Mouse (Mus musculus): ENCODE measurements at regions not wholly inside any gene's neighbourhood (a gene's known extent, or its start where the extent isn't known, plus 50 kb on each side); places are given as distances from the start of the nearest gene placed in this dataset.

- DNase-seq (ENCODE audit: low spot score) (no peak), ATAC-seq (replicated peaks; ENCODE audit: low FRiP score, low read depth) (no peak)
- 68% methylated on average over 5 of the region's 5 CpGs for WGBS
These were observed 153.4 kb upstream of the S100g start for GRCm38 (mm10) chrX:163117681-163118393.

DNA sequence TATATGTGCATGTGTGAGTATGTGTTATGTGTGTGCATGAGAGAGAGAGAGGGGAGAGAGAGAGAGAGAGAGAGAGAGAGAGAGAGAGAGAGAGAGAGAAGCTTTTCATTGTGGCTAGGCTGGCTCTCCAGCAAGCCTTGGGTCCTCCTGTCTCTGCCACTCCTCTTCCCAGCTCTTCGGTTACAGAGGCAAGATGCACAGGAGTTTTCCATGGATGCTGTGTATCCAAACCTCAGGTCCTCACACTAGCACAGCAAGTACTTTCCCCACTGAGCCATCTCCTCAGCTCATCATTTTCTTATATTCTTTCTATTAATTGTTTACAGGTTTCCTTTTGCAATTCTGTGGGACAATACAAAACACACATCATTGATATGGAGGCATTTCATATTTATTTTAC lies 152.8 kb upstream of the S100g start:
- H3K9me3 ChIP-seq (replicated peaks; ENCODE audit: low read length): no peaks in the 10 kb centered on the region
- WGBS: 60% methylated on average over 1 of the region's 1 CpGs
- ATAC-seq (replicated peaks; ENCODE audit: low FRiP score, low read depth) (no peak), DNase-seq (ENCODE audit: low spot score) (no peak)
- H3K27ac ChIP-seq: no peak overlapping the region
- H3K4me1 ChIP-seq (replicated peaks; ENCODE audit: insufficient read depth, low read length): no peaks in the 10 kb centered on the region
- TF ChIP-seq CTCF (IDR thresholded peaks at IDR 0.05; ENCODE audit: low read depth): no peak
- no peak overlapping the region for H3K4me2 ChIP-seq (ENCODE audit: low read length)
- H3K36me3 ChIP-seq (ENCODE audit: insufficient read depth, low read length): no peaks in the 10 kb centered on the region
- no peak overlapping the region for H3K4me3 ChIP-seq (replicated peaks; ENCODE audit: low read depth, low read length)
- no peak overlapping the region for H3K9ac ChIP-seq (ENCODE audit: low read depth, low read length)
- H3K27me3 ChIP-seq (ENCODE audit: insufficient read depth, low read length): no peaks in the 10 kb centered on the region

More at GRCm38 (mm10) chrX:163117681-163118393, 153.4 kb upstream of the S100g start:
- no peak overlapping the region for H3K4me2 ChIP-seq (ENCODE audit: low read length)
- H3K9ac ChIP-seq (ENCODE audit: low read depth, low read length): no peak overlapping the region
- no peaks in the 10 kb centered on the region for H3K4me1 ChIP-seq (replicated peaks; ENCODE audit: insufficient read depth, low read length)
- TF ChIP-seq CTCF (IDR thresholded peaks at IDR 0.05; ENCODE audit: low read depth): no peak
- no peaks in the 10 kb centered on the region for H3K27me3 ChIP-seq (ENCODE audit: insufficient read depth, low read length)
- H3K4me3 ChIP-seq (replicated peaks; ENCODE audit: low read depth, low read length): no peak overlapping the region
- no peaks in the 10 kb centered on the region for H3K9me3 ChIP-seq (replicated peaks; ENCODE audit: low read length)
- H3K36me3 ChIP-seq (ENCODE audit: insufficient read depth, low read length): no peaks in the 10 kb centered on the region
- no peak overlapping the region for H3K27ac ChIP-seq

DNA sequence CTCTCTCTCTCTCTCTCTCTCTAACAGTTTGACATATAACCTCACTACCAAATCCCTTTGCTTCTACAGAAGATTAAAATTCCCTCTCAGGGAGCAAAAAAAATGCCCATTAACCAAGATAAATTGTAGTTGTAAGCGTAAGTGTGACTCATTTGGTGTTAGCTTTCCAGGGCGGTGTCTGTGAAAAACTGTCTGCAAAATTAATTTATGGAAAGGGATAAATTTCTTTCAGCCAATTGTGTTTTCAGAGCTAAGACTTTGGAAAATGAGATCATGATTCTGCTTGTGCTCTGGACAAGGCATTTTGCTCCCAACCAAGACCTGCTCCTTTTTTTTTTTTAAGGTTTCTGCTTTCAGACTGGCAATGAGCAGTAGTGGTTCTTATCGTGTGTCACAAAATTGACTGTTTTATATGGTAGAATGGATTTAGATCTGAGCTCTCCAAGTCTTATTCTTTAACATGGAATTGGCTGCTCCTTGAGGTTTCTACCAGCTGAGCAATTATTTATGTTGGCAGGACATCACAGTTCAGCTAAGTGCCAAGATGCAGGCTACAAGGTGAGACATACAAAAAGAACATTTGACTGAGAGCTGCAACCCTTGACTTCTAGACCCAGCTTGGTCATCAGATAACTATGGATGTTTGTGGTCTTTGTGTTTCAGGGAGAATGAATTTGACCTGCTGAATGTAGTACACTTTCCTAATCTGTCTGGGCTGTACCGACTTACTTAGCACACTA lies 130.8 kb upstream of the S100g start:
- Histone ChIP-seq H3K4me1 (replicated peaks; ENCODE audit: insufficient read depth, low read length) (no peaks in the 10 kb centered on the region), H3K9me3 (replicated peaks; ENCODE audit: low read length) (no peaks in the 10 kb centered on the region), H3K36me3 (ENCODE audit: insufficient read depth, low read length) (no peaks in the 10 kb centered on the region), H3K27ac (no peak overlapping the region), H3K9ac (ENCODE audit: low read depth, low read length) (no peak overlapping the region), H3K4me2 (ENCODE audit: low read length) (no peak overlapping the region), H3K27me3 (ENCODE audit: insufficient read depth, low read length) (no peaks in the 10 kb centered on the region), H3K4me3 (replicated peaks; ENCODE audit: low read depth, low read length) (no peak overlapping the region)
- TF ChIP-seq CTCF (IDR thresholded peaks at IDR 0.05; ENCODE audit: low read depth): no peak
- WGBS: 65% methylated on average over 4 of the region's 4 CpGs
- ATAC-seq (replicated peaks; ENCODE audit: low FRiP score, low read depth) (no peak), DNase-seq (ENCODE audit: low spot score) (peak; percentile 3)

Data from kidney, postnatal 0 days (tissue).